Mouse (Mus musculus): Measurements from ENCODE around the gene Ap4b1. TPM values are rescaled to one million over a fixed set of nuclear protein-coding genes. Genes with fewer than 3 reads are reported as not detected.

Ap4b1 gene
- polyA plus RNA-seq, 1 experiment from 2014 or later = 17.5 TPM

DNA sequence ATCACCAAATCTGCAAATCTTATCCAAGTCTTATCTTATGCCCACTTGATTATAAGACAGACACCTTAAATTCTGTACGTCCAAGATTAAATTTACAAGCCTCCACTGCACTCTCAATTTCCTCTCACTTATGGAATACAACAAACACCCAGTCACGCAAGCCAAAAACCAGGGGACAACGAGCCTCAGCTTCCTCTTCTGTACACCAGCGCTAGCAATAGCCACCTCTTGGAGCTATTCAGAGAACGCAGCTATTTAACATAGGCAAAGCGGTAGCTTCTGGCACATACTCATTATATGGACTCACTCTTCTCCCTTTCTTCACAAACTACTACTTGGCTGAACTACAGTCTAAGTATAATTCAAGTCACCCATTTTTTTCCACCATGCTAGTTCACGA is 30.1 kb upstream of the Ap4b1 start:
- H3K36me3 ChIP-seq (ENCODE audit: control insufficient read depth, insufficient read depth, low read length) = no peaks in the 10 kb centered on the region
- H3K4me3 ChIP-seq (ENCODE audit: low read depth, low read length) = no peak overlapping the region
- no peak overlapping the region for H3K27ac ChIP-seq (ENCODE audit: low read depth, low read length)
- ATAC-seq (replicated peaks; ENCODE audit: insufficient number of reproducible peaks, low FRiP score, low TSS enrichment) = no peak
- H3K4me2 ChIP-seq = no peak overlapping the region
- peaks cover 13% of the 10 kb centered on the region; the same call in 1 of the 2 replicates for H3K4me1 ChIP-seq (ENCODE audit: control insufficient read depth, insufficient read depth, low read length)
- H3K9me3 ChIP-seq (replicated peaks; ENCODE audit: control insufficient read depth, low read length) = no peaks in the 10 kb centered on the region
- H3K27me3 ChIP-seq (ENCODE audit: control insufficient read depth, insufficient read depth, low read length) = no peaks in the 10 kb centered on the region
- no peak overlapping the region for H3K9ac ChIP-seq (ENCODE audit: low read depth, low read length)
- WGBS (ENCODE audit: insufficient replicate concordance) = 88% methylated on average over 7 of the region's 7 CpGs

DNA sequence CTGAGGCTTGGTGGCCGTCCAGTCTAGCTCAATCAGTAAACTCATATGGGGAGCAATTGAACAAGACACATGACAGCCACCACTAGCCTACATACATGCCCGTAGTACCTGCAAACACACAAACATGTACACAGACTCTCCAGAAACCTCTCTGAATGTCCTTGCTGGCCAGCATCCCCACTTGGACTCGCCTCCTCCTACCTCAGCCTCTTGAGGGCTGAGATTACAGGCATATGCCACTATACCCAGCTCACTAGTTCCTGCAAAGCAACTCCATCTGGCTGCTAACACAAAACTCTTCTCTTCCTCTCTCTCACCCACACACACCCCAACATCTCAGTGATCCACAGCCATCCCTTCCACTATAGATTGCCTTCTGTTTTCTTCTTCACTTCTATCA is 29.0 kb upstream of the Ap4b1 start:
- WGBS (ENCODE audit: insufficient replicate concordance) = 87% methylated on average over 3 of the region's 3 CpGs
- no peak for ATAC-seq (replicated peaks; ENCODE audit: insufficient number of reproducible peaks, low FRiP score, low TSS enrichment)
- Histone ChIP-seq H3K4me1 (ENCODE audit: control insufficient read depth, insufficient read depth, low read length) (peaks cover 13% of the 10 kb centered on the region; the same call in 1 of the 2 replicates), H3K27ac (ENCODE audit: low read depth, low read length) (no peak overlapping the region), H3K9ac (ENCODE audit: low read depth, low read length) (no peak overlapping the region), H3K4me2 (no peak overlapping the region), H3K9me3 (replicated peaks; ENCODE audit: control insufficient read depth, low read length) (no peaks in the 10 kb centered on the region), H3K4me3 (ENCODE audit: low read depth, low read length) (no peak overlapping the region), H3K36me3 (ENCODE audit: control insufficient read depth, insufficient read depth, low read length) (no peaks in the 10 kb centered on the region), H3K27me3 (ENCODE audit: control insufficient read depth, insufficient read depth, low read length) (no peaks in the 10 kb centered on the region)

DNA sequence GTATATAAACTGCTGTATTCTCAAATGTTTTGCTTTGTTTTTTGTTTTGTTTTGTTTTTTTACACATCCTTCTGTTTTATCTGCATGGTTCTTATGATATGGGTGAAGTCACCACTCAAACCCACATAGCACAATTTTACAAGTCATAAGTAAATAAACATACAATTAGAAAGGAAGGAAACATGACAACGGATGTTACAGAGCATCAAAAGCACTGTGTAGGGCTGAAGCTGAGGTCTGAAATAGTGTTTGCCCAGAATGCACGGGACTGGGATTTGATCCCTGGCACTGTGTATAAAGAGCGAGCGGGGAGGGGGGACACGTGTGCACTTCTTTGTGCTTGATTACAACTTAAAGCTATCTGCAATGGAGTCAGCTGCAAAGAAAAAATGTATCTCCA is 28.5 kb upstream of the Ap4b1 start:
- ATAC-seq (replicated peaks; ENCODE audit: insufficient number of reproducible peaks, low FRiP score, low TSS enrichment) = no peak
- Histone ChIP-seq H3K4me2 (no peak overlapping the region), H3K27me3 (ENCODE audit: control insufficient read depth, insufficient read depth, low read length) (no peaks in the 10 kb centered on the region), H3K27ac (ENCODE audit: low read depth, low read length) (no peak overlapping the region), H3K4me3 (ENCODE audit: low read depth, low read length) (no peak overlapping the region), H3K4me1 (ENCODE audit: control insufficient read depth, insufficient read depth, low read length) (peaks cover 13% of the 10 kb centered on the region; the same call in 1 of the 2 replicates), H3K9me3 (replicated peaks; ENCODE audit: control insufficient read depth, low read length) (no peaks in the 10 kb centered on the region), H3K36me3 (ENCODE audit: control insufficient read depth, insufficient read depth, low read length) (no peaks in the 10 kb centered on the region), H3K9ac (ENCODE audit: low read depth, low read length) (no peak overlapping the region)
- 78% methylated on average over 5 of the region's 5 CpGs for WGBS (ENCODE audit: insufficient replicate concordance)

DNA sequence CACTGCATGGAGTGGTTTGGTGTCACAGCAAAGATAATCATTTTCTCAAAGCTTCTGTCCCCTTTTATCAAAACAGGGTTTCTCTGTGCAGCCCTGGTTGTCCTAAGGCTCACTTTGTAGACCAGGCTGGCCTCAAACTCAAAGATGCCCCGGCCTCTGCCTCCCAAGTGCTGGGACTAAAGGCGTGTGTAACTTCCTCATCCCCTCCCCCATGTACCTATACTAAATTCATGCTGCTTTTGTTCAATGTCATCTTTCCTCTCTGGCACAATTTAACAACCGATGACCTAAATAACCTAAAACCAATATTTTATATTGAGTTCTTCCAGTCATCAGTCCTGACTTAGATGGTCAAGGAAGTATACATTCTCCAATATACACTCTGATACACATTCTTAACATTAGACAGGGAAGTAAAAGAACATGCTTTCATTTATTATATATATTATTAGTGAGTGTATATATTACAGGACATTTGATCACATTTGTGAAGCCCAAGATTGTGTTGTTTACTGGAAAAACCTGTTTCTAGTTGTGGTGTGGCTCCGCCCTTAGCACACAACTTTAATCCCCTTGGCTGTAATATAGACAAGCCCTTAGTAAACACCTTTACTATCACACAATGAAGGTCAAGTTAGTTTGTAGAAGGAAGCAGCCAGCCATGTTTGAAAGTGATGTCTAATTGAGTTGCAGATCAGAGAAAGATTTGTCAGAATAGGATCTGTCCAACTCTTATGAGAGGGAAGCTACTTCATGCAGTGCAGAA is 26.3 kb upstream of the Ap4b1 start:
- ATAC-seq (replicated peaks; ENCODE audit: insufficient number of reproducible peaks, low FRiP score, low TSS enrichment) = no peak
- no peaks in the 10 kb centered on the region for H3K36me3 ChIP-seq (ENCODE audit: control insufficient read depth, insufficient read depth, low read length)
- no peak overlapping the region for H3K4me3 ChIP-seq (ENCODE audit: low read depth, low read length)
- no peaks in the 10 kb centered on the region for H3K9me3 ChIP-seq (replicated peaks; ENCODE audit: control insufficient read depth, low read length)
- no peak overlapping the region for H3K9ac ChIP-seq (ENCODE audit: low read depth, low read length)
- WGBS (ENCODE audit: insufficient replicate concordance) = 83% methylated on average over 4 of the region's 4 CpGs
- peaks cover 13% of the 10 kb centered on the region; the same call in 1 of the 2 replicates for H3K4me1 ChIP-seq (ENCODE audit: control insufficient read depth, insufficient read depth, low read length)
- no peaks in the 10 kb centered on the region for H3K27me3 ChIP-seq (ENCODE audit: control insufficient read depth, insufficient read depth, low read length)
- no peak overlapping the region for H3K27ac ChIP-seq (ENCODE audit: low read depth, low read length)
- H3K4me2 ChIP-seq = no peak overlapping the region

- H3K4me2 ChIP-seq = no peak overlapping the region
- H3K27ac ChIP-seq (ENCODE audit: low read depth, low read length) = no peak overlapping the region
- H3K27me3 ChIP-seq (ENCODE audit: control insufficient read depth, insufficient read depth, low read length) = no peaks in the 10 kb centered on the region
- H3K9me3 ChIP-seq (replicated peaks; ENCODE audit: control insufficient read depth, low read length) = no peaks in the 10 kb centered on the region
- peaks cover 12% of the 10 kb centered on the region; the same call in 1 of the 2 replicates for H3K4me1 ChIP-seq (ENCODE audit: control insufficient read depth, insufficient read depth, low read length)
- H3K36me3 ChIP-seq (ENCODE audit: control insufficient read depth, insufficient read depth, low read length) = no peaks in the 10 kb centered on the region
- WGBS (ENCODE audit: insufficient replicate concordance) = 66% methylated on average over 7 of the region's 7 CpGs
- no peak for ATAC-seq (replicated peaks; ENCODE audit: insufficient number of reproducible peaks, low FRiP score, low TSS enrichment)
- H3K9ac ChIP-seq (ENCODE audit: low read depth, low read length) = no peak overlapping the region
- H3K4me3 ChIP-seq (ENCODE audit: low read depth, low read length) = no peak overlapping the region
These were observed 22.1 kb upstream of the Ap4b1 start for GRCm38 (mm10) chr3:103787225-103787624.

DNA sequence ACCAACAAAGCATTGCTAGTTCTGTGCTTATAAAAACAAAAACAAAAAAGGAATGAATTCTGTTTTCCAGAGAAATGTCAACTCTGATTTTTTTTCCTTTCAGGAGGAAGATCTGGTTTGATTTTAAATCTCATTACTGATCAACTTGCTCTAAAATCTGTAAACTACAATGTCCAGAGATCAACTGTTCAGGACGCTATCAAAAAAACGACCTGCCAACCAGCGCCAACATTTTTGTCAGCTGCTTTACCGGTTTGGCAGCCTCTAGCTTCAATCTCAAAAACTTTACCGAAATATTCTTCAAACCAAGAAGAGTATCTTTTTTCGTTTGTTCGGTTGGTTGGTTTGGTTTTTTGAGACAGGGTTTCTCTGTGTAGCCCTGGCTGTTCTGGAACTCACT is 20.2 kb upstream of the Ap4b1 start:
- Histone ChIP-seq H3K4me3 (ENCODE audit: low read depth, low read length) (peak overlapping the region; percentile 96), H3K27ac (ENCODE audit: low read depth, low read length) (no peak overlapping the region), H3K4me2 (peak overlapping the region; percentile 90), H3K9me3 (replicated peaks; ENCODE audit: control insufficient read depth, low read length) (no peaks in the 10 kb centered on the region), H3K9ac (ENCODE audit: low read depth, low read length) (no peak overlapping the region), H3K4me1 (ENCODE audit: control insufficient read depth, insufficient read depth, low read length) (peaks cover 9% of the 10 kb centered on the region; the same call in 1 of the 2 replicates), H3K36me3 (ENCODE audit: control insufficient read depth, insufficient read depth, low read length) (no peaks in the 10 kb centered on the region), H3K27me3 (ENCODE audit: control insufficient read depth, insufficient read depth, low read length) (no peaks in the 10 kb centered on the region)
- WGBS (ENCODE audit: insufficient replicate concordance) = 76% methylated on average over 7 of the region's 7 CpGs
- no peak for ATAC-seq (replicated peaks; ENCODE audit: insufficient number of reproducible peaks, low FRiP score, low TSS enrichment)

- peak overlapping the region; percentile 90 for H3K27ac ChIP-seq (ENCODE audit: low read depth, low read length)
- peaks cover 9% of the 10 kb centered on the region; the same call in 1 of the 2 replicates for H3K4me1 ChIP-seq (ENCODE audit: control insufficient read depth, insufficient read depth, low read length)
- no peaks in the 10 kb centered on the region for H3K36me3 ChIP-seq (ENCODE audit: control insufficient read depth, insufficient read depth, low read length)
- no peaks in the 10 kb centered on the region for H3K27me3 ChIP-seq (ENCODE audit: control insufficient read depth, insufficient read depth, low read length)
- H3K9ac ChIP-seq (ENCODE audit: low read depth, low read length) = peak overlapping the region; percentile 95
- H3K4me3 ChIP-seq (ENCODE audit: low read depth, low read length) = peak overlapping the region; percentile 96
- H3K9me3 ChIP-seq (replicated peaks; ENCODE audit: control insufficient read depth, low read length) = no peaks in the 10 kb centered on the region
- under 1% methylated on average over 14 of the region's 14 CpGs for WGBS (ENCODE audit: insufficient replicate concordance)
- no peak for ATAC-seq (replicated peaks; ENCODE audit: insufficient number of reproducible peaks, low FRiP score, low TSS enrichment)
- H3K4me2 ChIP-seq = peak overlapping the region; percentile 90
These were observed 19.4 kb upstream of the Ap4b1 start for GRCm38 (mm10) chr3:103789891-103790345.

DNA sequence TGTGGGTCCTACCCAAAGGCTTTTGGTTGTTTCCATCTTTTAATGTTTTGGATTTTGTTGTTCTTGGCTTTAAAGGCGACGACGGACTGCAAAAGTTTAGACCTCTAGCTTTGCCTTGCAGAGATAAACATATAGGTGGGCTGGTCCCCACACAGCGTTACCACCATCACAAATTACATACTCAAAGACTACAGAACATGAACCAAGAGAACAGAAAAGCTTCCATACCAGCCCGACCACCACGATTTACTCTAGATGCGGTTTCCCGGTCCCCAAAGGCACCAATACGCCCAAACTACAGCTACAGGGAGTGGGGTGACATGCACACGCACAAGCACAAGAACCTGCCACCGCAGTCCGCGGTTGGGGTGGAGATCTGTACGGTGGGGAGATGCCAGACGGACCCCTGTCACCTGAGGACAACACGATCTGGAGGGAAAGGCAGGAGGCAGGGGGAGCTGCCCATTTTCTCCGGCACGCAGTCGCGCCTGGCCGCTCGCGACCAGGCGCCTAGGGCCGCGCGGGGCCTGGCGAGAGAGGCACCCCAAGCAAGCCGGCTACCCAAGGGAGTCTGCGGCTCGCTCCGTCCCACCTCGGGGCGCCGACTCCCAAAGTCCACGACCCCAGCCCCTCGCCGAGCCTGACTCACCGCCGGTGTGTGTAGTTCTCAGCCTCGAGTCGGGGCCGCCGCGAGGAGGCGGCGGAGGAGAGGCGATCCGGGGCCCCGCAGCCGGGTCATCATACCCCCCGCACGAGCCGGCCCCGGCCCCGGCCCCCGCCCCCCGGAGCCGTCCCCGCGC is 18.8 kb upstream of the Ap4b1 start:
- Histone ChIP-seq H3K9ac (ENCODE audit: low read depth, low read length) (peak overlapping the region; percentile 95), H3K36me3 (ENCODE audit: control insufficient read depth, insufficient read depth, low read length) (no peaks in the 10 kb centered on the region), H3K27ac (ENCODE audit: low read depth, low read length) (peak overlapping the region; percentile 90), H3K4me1 (ENCODE audit: control insufficient read depth, insufficient read depth, low read length) (peaks cover 9% of the 10 kb centered on the region; the same call in 1 of the 2 replicates), H3K4me3 (ENCODE audit: low read depth, low read length) (peak overlapping the region; percentile 96), H3K9me3 (replicated peaks; ENCODE audit: control insufficient read depth, low read length) (no peaks in the 10 kb centered on the region), H3K4me2 (peak overlapping the region; percentile 90), H3K27me3 (ENCODE audit: control insufficient read depth, insufficient read depth, low read length) (no peaks in the 10 kb centered on the region)
- under 1% methylated on average over 56 of the region's 61 CpGs for WGBS (ENCODE audit: insufficient replicate concordance)
- ATAC-seq (replicated peaks; ENCODE audit: insufficient number of reproducible peaks, low FRiP score, low TSS enrichment) = peak; percentile 56

All from heart, embryonic 11.5 days (tissue).